Mouse (Mus musculus) hindbrain, embryonic 14.5 days (tissue): Measurements from ENCODE around the gene Dpm1. TPM values are rescaled to one million over a fixed set of nuclear protein-coding genes. Genes with fewer than 3 reads are reported as not detected.

Experiments
- ATAC-seq: fragments of 200-750 bp; cut with Nextera tagmentation; 2 replicates; pipeline ENCODE4 v1.8.0; 2017; ENCODE audit warnings: moderate number of reproducible peaks, mild to moderate bottlenecking, moderate TSS enrichment, moderate library complexity; ENCODE audit not compliant: low FRiP score
- DNase-seq: peaks from one replicate; pipeline ENCODE4 v3.0.0-alpha.2; 2015; ENCODE audit warnings: low spot score
- H3K27ac ChIP-seq: fragments of 300-500 bp; sonication (generic); 2 replicates; pipeline ENCODE4 v1.5.1; 2014; ENCODE audit warnings: mild to moderate bottlenecking, moderate library complexity
- H3K27me3 ChIP-seq: fragments of 300-500 bp; sonication (generic); 2 replicates; pipeline ENCODE4 v1.6.1; 2014; ENCODE audit warnings: mild to moderate bottlenecking, low read length, mixed read lengths; ENCODE audit not compliant: control insufficient read depth, insufficient read depth
- H3K36me3 ChIP-seq: fragments of 300-500 bp; sonication (generic); replicated peaks from 2 replicates; pipeline ENCODE4 v1.6.1; 2014; ENCODE audit not compliant: control insufficient read depth, insufficient read depth
- H3K4me1 ChIP-seq: fragments of 300-500 bp; sonication (generic); replicated peaks from 2 replicates; pipeline ENCODE4 v1.6.1; 2014; ENCODE audit warnings: antibody characterized with exemption, low read length, mixed read lengths; ENCODE audit not compliant: control insufficient read depth, insufficient read depth
- H3K4me2 ChIP-seq: fragments of 300-500 bp; sonication (generic); replicated peaks from 2 replicates; pipeline ENCODE4 v1.6.1; 2014; ENCODE audit warnings: mild to moderate bottlenecking, moderate library complexity
- H3K4me3 ChIP-seq: fragments of 300-500 bp; sonication (generic); replicated peaks from 2 replicates; pipeline ENCODE4 v1.5.1; 2014; ENCODE audit warnings: mild to moderate bottlenecking, low read length
- H3K9ac ChIP-seq: fragments of 300-500 bp; sonication (generic); 2 replicates; pipeline ENCODE4 v1.6.1; 2014
- H3K9me3 ChIP-seq: fragments of 300-500 bp; sonication (generic); 2 replicates; pipeline ENCODE4 v1.6.1; 2016; ENCODE audit warnings: low read length; ENCODE audit not compliant: control insufficient read depth
- WGBS: fragments of 180-500 bp; shearing (Covaris S2); extraction: QIAGEN DNeasy Blood & Tissue Kit; methylation state at CpG from one replicate; pipeline ENCODE4 v1.1.7; 2014; 5-methylcytosine and 5-hydroxymethylcytosine counted together
- microRNA-seq: library from miRNA; unstranded; fragments of <30 nt; microRNA quantifications from one replicate; pipeline ENCODE4, GENCODE M21; 2016
- polyA plus RNA-seq: library from polyadenylated mRNA; unstranded; fragments of >200 nt; fragmentation: Nextera tagmentation; extraction: Ambion mirVana; gene quantifications from 2 replicates; pipeline ENCODE4 v1.2.1, GENCODE M21; 2014

Gene Dpm1
- polyA plus RNA-seq, 1 experiment from 2014 or later, result 60.1 TPM

GRCm38 (mm10) chr2:168160370-168160930 lies 69.9 kb downstream of the Dpm1 start:
- no peak overlapping the region for H3K4me2 ChIP-seq
- no peak for DNase-seq
- no peaks in the 10 kb centered on the region for H3K9me3 ChIP-seq
- H3K4me1 ChIP-seq, result peaks cover 15% of the 10 kb centered on the region
- no peak for ATAC-seq
- no peak overlapping the region for H3K4me3 ChIP-seq
- H3K9ac ChIP-seq, result no peak overlapping the region
- H3K36me3 ChIP-seq, result no peaks in the 10 kb centered on the region
- H3K27me3 ChIP-seq, result peaks cover 8% of the 10 kb centered on the region; the same call in 1 of the 2 replicates
- H3K27ac ChIP-seq, result no peak overlapping the region
- 80% methylated on average over 9 of the region's 9 CpGs for WGBS

Small RNA genes lying within 50 kb of the gene (microRNA-seq; reads per million reads assigned to microRNA genes)
- not detected for gene Gm24561

Other genes with a start within 250 kb of the Dpm1 start
- gene Ripor3, start 220.0 kb downstream of the Dpm1 start, polyA plus RNA-seq, result 0.13 and 0.30 TPM in 2 replicates
- 9.5 and 10.0 TPM in 2 replicates for gene Pard6b, start 149.6 kb downstream of the Dpm1 start, polyA plus RNA-seq
- gene Adnp, start 23.5 kb downstream of the Dpm1 start, polyA plus RNA-seq, result 4.7 and 5.4 TPM in 2 replicates
- gene Gm20716, start 227 bp downstream of the Dpm1 start, polyA plus RNA-seq, result 23.7 and 26.3 TPM in 2 replicates
- 11.7 and 12.5 TPM in 2 replicates for gene Mocs3, start within 50 bp of the Dpm1 start, polyA plus RNA-seq
- 0.87 and 1.4 TPM in 2 replicates for gene Kcng1, start 51.1 kb upstream of the Dpm1 start, polyA plus RNA-seq